Mouse (Mus musculus): ENCODE measurements around the gene Cfap99.
A peak's percentile ranks its signal among the peaks of the same experiment; 100 is the strongest.

The Cfap99 gene

DNA sequence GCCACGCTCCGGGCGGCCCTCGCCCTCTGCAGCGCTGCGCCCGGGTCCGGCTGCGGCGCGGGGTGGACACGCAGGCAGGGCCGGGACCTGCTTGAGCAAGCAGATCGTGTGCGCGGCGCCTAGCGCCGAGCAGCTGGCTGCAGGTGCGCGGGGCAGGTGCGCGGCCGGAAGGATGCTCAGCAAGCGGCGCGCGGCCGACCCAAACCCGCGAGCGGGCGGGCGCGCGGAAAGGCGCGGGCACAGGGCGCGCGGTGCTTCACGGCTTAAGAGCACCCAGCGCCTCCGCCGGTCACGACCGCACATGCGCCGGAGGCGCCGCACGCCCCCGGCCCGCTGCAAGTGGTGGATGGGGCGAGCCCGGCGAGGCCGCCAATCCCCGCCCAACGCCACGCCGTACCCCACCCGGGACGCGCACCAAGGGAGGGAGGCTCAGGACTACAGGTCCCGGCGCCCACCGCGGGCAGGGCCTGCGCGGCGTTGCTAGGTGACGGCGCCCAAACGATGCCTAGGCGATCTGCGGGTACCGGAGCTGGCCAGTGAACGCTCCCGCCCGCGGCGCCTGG is at the start of gene Cfap99, which contains the start of gene Zfyve28:
TSS of gene Cfap99 (plus strand) at position 447 of the 563 bp plus-strand sequence.
TSS of gene Zfyve28 (minus strand) at position 296 of the 563 bp plus-strand sequence.
- peak; percentile 26 for DNase-seq (ENCODE audit: low read depth)

- DNase-seq (ENCODE audit: low read depth): no peak
These were observed 46.0 kb upstream of the Cfap99 start for GRCm38 (mm10) chr5:34242224-34242963.

DNA sequence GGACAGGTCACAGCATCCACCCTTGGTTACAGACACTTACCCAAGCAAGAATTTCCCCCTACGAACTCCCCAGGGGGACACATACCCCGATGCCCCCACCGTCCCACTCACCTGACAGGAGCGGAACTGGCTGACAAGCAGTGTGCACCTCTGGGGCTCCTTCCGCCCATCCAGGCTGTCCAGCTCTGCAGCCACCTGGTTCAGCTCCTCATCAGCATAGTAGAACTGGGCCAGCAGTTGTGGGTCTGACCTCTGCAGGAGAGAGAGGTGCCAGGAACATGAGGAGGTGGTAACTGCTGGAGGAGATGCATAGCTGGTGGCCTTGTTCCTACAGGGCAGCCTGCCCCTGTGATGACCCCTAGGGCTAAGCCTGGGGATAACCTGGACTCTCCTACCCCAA is 45.3 kb upstream of the Cfap99 start:
- no peak for DNase-seq (ENCODE audit: low read depth)

DNA sequence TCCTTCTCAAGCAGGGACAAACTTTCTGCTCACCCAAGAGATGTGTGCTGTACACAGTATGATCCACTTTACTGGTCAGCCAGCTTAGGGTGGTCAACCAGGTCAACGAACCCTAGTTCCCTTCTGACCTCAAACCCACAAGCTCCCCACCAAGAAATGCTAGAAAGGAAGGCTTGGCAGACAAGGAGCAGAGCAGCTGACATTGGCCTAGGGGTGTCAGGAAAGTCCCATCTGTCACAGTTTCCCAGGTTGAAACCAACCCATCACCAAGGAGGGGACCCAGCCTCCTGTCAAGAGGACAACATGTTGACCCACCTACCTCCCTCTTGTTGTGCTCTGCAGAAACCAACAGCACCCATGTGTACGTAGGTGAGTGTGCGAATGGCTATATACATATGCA is 42.0 kb upstream of the Cfap99 start:
- DNase-seq (ENCODE audit: low read depth): no peak

- DNase-seq (ENCODE audit: low read depth): peak; percentile 20
These were observed 39.3 kb upstream of the Cfap99 start for GRCm38 (mm10) chr5:34249132-34249531.

DNA sequence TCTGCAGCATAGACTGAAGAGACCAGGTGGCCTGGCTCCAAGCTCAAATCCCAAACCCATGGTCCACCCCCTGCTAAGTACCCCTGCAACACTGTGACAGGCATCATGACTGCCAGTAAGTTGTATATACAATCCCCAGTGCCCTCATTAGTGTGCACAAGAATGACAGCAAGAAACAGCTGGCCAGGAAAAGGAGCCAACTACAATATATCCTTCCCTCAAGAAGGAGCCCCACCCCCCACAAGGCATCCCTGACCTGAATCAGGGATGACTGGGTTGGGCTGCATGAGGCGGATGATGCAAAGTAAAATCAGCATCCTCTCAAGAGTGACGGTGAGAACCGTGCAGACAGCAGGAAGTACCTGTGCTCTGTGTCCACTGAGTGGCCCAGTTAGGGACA is 38.3 kb upstream of the Cfap99 start:
- DNase-seq (ENCODE audit: low read depth): no peak

DNA sequence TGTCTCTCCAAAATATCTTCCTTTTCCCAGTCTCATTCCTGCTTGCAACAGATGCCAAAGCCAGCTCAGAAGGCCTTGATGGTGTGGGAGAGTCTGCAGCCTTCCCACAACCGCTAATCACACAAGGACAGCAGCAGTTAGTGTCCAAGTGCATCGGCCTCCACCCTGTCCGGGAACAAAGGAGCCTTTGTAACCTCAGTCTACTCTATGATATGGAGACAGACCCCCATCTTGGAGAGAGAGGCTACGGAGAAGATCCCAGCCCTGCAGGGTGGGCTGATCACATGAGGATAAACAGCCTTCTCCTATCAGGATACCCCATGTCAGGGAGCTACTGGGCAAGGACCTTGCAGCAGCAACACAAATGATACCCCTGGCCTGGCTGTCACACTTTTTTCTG is 36.6 kb upstream of the Cfap99 start:
- DNase-seq (ENCODE audit: low read depth): no peak

- DNase-seq (ENCODE audit: low read depth): no peak
These were observed 36.0 kb upstream of the Cfap99 start for GRCm38 (mm10) chr5:34252307-34252966.

- DNase-seq (ENCODE audit: low read depth): no peak
These were observed 35.4 kb upstream of the Cfap99 start for GRCm38 (mm10) chr5:34252967-34253519.

GRCm38 (mm10) chr5:34254309-34254708 is 34.1 kb upstream of the Cfap99 start:
- DNase-seq (ENCODE audit: low read depth): no peak

DNA sequence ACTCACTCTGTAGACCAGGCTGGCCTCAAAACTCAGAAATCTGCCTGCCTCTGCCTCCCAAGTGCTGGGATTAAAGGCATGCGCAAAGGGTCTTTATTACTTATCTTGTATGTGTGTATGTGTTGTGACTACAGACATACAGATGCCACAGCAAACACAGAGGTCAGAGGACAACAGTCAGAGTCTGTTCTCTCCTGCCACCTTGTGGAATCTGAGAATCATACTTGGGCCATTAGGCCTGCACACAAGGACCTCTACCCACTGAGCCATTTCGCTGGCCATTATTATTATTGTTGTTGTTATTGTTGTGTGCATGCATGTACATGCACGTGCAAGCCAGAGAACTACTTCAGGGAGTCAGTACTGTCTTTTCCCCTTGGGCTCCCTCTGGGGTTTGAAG is 33.2 kb upstream of the Cfap99 start:
- peak; percentile 41 for DNase-seq (ENCODE audit: low read depth)

DNA sequence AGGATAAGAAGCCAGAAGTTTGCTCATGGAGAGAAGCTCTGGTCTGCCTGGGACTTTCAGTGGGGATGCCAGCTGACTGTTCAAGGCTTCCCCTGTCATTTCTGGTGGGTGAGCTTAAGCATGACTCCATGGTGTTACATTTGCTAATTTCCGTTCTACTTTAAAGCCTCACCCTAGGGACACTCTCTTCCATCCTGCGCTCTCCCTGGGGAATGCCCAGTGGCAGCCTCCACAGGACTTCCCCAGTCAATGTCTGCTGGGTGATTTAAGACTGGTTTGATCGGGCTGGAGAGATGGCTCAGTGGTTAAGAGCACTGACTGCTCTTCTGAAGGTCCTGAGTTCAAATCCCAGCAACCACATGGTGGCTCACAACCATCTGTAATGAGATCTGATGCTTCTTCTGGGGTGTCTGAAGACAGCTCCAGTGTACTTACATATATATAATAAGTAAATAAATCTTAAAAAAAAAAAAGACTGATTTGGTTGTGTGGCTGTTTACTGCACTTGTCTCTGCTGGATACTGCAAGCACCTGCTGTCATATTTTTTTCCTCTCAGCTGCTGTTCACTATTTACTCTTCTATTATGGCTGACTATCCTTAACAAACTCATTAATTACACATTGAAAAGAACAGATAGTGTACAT is 29.1 kb upstream of the Cfap99 start:
- DNase-seq (ENCODE audit: low read depth): no peak

DNA sequence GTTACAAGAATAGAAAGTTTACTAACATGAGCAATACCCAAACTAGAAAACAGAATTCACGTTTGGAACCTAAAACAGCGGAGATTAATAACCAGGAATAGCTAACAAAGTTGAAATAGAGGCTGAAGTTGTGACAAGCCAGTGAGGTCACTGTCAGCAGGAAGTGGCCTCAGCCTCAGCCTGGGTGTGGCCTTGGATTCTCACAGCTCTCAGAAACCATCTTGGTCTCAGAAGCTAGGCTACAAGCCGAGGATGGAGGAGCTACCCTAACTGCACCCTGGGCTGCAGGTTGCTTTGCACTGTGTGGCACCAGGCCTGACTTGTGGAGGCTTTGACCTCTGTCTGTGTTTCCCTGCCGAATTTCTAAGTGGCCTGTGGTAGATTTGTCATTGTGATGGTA is 22.3 kb upstream of the Cfap99 start:
- no peak for DNase-seq (ENCODE audit: low read depth)

GRCm38 (mm10) chr5:34269197-34269920 is 19.0 kb upstream of the Cfap99 start:
- DNase-seq (ENCODE audit: low read depth): no peak

GRCm38 (mm10) chr5:34269921-34270465 is 18.4 kb upstream of the Cfap99 start:
- DNase-seq (ENCODE audit: low read depth): no peak

DNA sequence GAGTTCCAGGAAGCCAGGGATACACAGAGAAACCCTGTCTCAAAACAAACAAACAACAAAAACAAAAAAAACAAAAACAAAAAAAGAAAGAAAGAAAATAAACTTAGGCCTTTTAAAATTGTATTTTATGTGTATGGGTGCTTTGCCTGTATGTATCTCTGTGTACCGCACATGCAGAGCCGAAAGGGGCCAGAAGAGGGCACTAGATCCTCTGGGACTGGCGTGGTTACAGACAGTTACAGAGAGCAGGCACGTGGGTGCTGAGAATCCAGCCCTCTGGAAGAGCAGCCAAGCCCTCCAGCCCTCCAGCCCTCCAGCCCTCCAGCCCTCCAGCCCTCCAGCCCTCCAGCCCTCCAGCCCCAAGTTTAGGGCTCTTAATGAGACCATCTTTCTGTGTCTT is 16.7 kb upstream of the Cfap99 start:
- peak; percentile 64 for DNase-seq (ENCODE audit: low read depth)

DNA sequence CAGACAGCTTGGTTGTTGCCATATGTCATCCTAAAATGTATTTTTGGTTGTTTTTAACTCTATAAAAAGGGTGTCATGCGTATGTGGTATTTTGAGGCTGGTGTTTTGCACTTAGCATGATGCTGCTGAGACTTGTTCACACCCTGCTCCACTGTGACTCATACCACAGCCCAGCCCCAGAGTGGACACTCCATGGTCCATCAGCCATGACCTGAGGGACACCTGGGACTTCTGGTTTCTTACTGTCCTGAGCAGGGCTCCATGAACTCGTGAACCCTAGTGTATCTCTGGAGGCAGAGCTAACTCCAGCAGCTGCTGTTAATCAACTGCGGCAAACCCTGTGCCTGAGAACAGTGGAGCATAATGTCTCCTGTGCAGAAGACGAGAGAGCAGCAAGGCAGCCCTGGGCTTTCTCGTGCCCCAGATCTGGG is 15.1 kb upstream of the Cfap99 start:
- no peak for DNase-seq (ENCODE audit: low read depth)

DNA sequence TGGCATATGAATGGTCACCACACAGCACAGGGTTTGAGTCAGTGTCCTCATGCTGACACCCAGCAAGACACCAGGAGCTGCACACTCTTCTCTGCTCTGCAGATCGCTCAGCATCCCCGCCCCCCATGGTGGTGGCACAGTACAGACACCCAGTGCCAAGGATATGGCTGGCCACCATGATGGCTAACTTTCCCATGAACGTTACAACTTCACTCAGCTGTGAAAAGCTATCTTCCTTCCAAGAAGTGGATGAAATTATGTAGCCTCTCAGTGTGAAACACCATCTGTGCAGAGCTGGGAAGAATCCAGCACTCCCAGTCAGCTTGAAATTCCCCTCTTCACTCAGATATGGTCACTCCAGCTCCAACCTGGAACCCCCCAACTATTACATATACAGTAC is 14.1 kb upstream of the Cfap99 start:
- no peak for DNase-seq (ENCODE audit: low read depth)

GRCm38 (mm10) chr5:34274676-34275293 is 13.6 kb upstream of the Cfap99 start:
- DNase-seq (ENCODE audit: low read depth): no peak

DNA sequence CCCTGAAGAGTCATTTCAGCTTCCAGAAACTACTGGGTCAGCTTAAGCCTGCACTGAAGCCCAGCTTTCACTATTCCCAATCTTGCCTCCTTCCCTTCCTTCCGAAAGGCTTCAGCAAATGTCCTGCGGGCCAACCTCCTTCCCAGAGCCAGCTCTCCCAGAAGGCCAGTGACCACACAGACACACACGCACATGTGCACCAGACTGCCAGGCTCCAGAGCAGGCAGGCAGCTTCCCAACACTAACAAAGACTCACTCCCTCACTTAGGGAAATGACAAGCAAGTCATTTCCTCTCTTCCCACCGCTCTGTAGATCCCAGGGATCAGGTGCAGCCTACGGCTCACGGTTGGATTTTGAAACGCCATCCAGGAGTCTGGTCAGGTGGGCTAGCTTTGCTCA is 12.2 kb upstream of the Cfap99 start:
- no peak for DNase-seq (ENCODE audit: low read depth)

- no peak for DNase-seq (ENCODE audit: low read depth)
These were observed 11.7 kb upstream of the Cfap99 start for GRCm38 (mm10) chr5:34276746-34277145.

All from naive thymus-derived CD4-positive, alpha-beta T cell, adult 2 months (primary cell).